Mouse (Mus musculus): ENCODE measurements around the gene Serpine3. TPM values are rescaled to one million over a fixed set of nuclear protein-coding genes. Genes with fewer than 3 reads are reported as not detected.
"Not testable (repeated sequence)": the region's sequence is repeated elsewhere in the genome, so short reads cannot be mapped to it uniquely, and the experiment has no call there.

Serpine3 gene
- polyA plus RNA-seq (2016; fragmentation: Nextera tagmentation; extraction: Ambion mirVana): not detected in 2 replicates

DNA sequence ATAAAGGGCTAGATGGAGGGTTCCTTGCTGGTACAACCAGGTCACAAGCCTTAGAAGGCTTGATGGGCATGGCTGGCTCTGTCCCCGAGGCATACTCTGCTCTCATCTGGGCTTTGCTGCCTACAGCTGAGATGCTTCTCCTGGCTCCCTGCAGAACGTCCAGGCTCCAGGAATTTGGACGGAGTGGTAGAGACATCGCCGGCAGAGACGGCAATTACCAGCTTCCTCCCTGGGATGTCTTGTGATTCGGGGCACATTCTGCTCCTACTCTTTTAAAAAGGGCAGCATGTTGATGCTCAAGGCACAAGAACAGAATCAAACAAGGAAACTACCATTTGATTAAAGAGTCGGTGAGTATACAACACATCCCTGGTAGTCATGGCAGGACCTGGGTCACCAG is at the start of gene Serpine3:
Gene Serpine3 (plus strand): TSS at position 301 of the 400 bp plus-strand sequence.
- Histone ChIP-seq H3K27ac (replicated peaks) (no peak within 1 kb of the TSS), H3K4me3 (no peak within 1 kb of the TSS), H3K27me3 (replicated peaks; ENCODE audit: low read depth, poor library complexity, severe bottlenecking) (no peaks in the 10 kb centered on the region), H3K4me1 (peaks cover 2% of the 10 kb centered on the region; the same call in 1 of the 2 replicates), H3K36me3 (replicated peaks) (no peaks in the 10 kb centered on the region), H3K9me3 (no peaks in the 10 kb centered on the region)
- DNase-seq (ENCODE audit: low spot score): no peak
- 79% methylated on average over 8 of the region's 8 CpGs for WGBS

- 73% methylated on average over 3 of the region's 3 CpGs for WGBS
- Histone ChIP-seq H3K27ac (replicated peaks) (no peak overlapping the region), H3K36me3 (replicated peaks) (no peaks in the 10 kb centered on the region), H3K4me3 (no peak overlapping the region), H3K9me3 (no peaks in the 10 kb centered on the region), H3K27me3 (replicated peaks; ENCODE audit: low read depth, poor library complexity, severe bottlenecking) (no peaks in the 10 kb centered on the region), H3K4me1 (peaks cover 10% of the 10 kb centered on the region; the same call in 1 of the 2 replicates)
- DNase-seq (ENCODE audit: low spot score): no peak
Measured at GRCm38 (mm10) chr14:62622393-62622792, 41.1 kb upstream of the Serpine3 start.

DNA sequence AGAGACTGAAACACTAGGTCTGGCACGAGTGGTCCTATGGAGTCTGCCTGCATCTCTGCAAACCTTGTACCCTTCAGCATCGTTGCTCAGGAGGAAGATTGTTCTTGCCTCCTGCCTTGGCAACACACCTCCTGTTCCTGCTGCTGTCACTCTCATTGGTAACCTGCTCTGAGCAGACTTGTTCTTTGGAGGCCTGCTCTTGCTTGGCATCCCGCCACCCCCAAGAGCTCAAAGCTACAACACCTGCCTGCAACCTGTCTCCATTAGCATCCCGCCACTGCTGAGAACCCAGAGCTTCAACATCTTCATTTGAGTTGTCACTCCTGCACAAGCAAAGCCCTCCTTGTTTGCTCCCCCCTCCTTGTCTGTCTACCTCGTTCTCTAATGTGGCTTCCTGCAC is 35.5 kb upstream of the Serpine3 start:
- DNase-seq (ENCODE audit: low spot score): no peak
- Histone ChIP-seq H3K27ac (replicated peaks) (no peak overlapping the region), H3K4me1 (peaks cover 6% of the 10 kb centered on the region; the same call in 1 of the 2 replicates), H3K4me3 (no peak overlapping the region), H3K36me3 (replicated peaks) (no peaks in the 10 kb centered on the region), H3K9me3 (no peaks in the 10 kb centered on the region), H3K27me3 (replicated peaks; ENCODE audit: low read depth, poor library complexity, severe bottlenecking) (no peaks in the 10 kb centered on the region)
- 86% methylated on average over 5 of the region's 5 CpGs for WGBS

- WGBS: 36% methylated on average over 9 of the region's 9 CpGs
Measured at GRCm38 (mm10) chr14:62637436-62638344, 25.8 kb upstream of the Serpine3 start.

DNA sequence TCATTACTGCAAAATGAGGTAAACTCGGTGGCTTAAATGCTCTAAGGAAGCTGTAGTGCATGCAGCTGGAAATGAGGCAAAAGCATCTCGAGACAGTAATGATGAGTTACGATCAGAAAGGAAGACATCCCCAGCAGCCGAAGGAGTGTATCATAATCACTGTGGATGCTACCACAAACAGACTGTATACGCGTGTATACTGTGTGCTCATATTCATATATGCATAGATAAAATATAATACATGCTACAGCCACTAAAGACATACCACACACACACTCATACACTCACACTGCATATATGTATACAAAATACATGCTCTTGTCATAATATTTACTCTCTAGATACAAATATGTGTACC is 25.1 kb upstream of the Serpine3 start:
- Histone ChIP-seq H3K9me3 (no peaks in the 10 kb centered on the region), H3K4me1 (peaks cover 9% of the 10 kb centered on the region; the same call in 1 of the 2 replicates), H3K36me3 (replicated peaks) (no peaks in the 10 kb centered on the region), H3K27me3 (replicated peaks; ENCODE audit: low read depth, poor library complexity, severe bottlenecking) (no peaks in the 10 kb centered on the region), H3K27ac (replicated peaks) (no peak overlapping the region), H3K4me3 (no peak overlapping the region)
- no peak for DNase-seq (ENCODE audit: low spot score)
- 63% methylated on average over 6 of the region's 6 CpGs for WGBS

More at GRCm38 (mm10) chr14:62637436-62638344, 25.8 kb upstream of the Serpine3 start:
- no peak overlapping the region for H3K27ac ChIP-seq (replicated peaks)
- H3K4me3 ChIP-seq: no peak overlapping the region
- H3K36me3 ChIP-seq (replicated peaks): no peaks in the 10 kb centered on the region
- no peaks in the 10 kb centered on the region for H3K9me3 ChIP-seq
- no peaks in the 10 kb centered on the region for H3K27me3 ChIP-seq (replicated peaks; ENCODE audit: low read depth, poor library complexity, severe bottlenecking)
- peaks cover 9% of the 10 kb centered on the region; the same call in 1 of the 2 replicates for H3K4me1 ChIP-seq
- DNase-seq (ENCODE audit: low spot score): no peak

DNA sequence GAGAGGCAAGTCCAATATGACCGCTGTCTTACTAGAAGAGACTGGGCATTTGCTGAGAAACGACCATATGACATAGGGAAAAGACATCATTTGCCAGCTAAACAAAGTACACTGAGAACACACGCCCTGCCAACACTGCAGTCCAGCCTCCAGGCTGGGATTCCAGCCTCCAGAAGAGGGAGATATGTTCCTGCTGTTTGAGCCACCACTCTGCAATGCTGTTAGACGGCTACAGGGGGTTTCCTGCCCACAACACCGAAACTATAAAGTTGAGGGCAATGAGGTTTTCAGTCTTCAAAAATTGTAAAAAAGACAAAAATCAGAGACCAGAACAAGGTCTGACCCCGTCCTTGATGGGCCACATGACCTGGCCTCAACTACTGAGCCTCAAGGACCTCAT is 24.4 kb upstream of the Serpine3 start:
- Histone ChIP-seq H3K9me3 (no peaks in the 10 kb centered on the region), H3K36me3 (replicated peaks) (no peaks in the 10 kb centered on the region), H3K4me1 (peaks cover 9% of the 10 kb centered on the region; the same call in 1 of the 2 replicates), H3K4me3 (no peak overlapping the region), H3K27me3 (replicated peaks; ENCODE audit: low read depth, poor library complexity, severe bottlenecking) (no peaks in the 10 kb centered on the region), H3K27ac (replicated peaks) (no peak overlapping the region)
- DNase-seq (ENCODE audit: low spot score): no peak
- WGBS: 74% methylated on average over 6 of the region's 6 CpGs

- H3K4me1 ChIP-seq: peaks cover 9% of the 10 kb centered on the region; the same call in 1 of the 2 replicates
- H3K36me3 ChIP-seq (replicated peaks): no peaks in the 10 kb centered on the region
- no peaks in the 10 kb centered on the region for H3K27me3 ChIP-seq (replicated peaks; ENCODE audit: low read depth, poor library complexity, severe bottlenecking)
- DNase-seq (ENCODE audit: low spot score): no peak
- H3K9me3 ChIP-seq: no peaks in the 10 kb centered on the region
- no peak overlapping the region for H3K4me3 ChIP-seq
- H3K27ac ChIP-seq (replicated peaks): no peak overlapping the region
- WGBS: 87% methylated on average over 5 of the region's 5 CpGs
Measured at GRCm38 (mm10) chr14:62639551-62639950, 23.9 kb upstream of the Serpine3 start.

- H3K9me3 ChIP-seq: no peaks in the 10 kb centered on the region
- no peak overlapping the region for H3K27ac ChIP-seq (replicated peaks)
- H3K4me1 ChIP-seq: peaks cover 9% of the 10 kb centered on the region; the same call in 1 of the 2 replicates
- no peaks in the 10 kb centered on the region for H3K36me3 ChIP-seq (replicated peaks)
- DNase-seq (ENCODE audit: low spot score): no peak
- no peaks in the 10 kb centered on the region for H3K27me3 ChIP-seq (replicated peaks; ENCODE audit: low read depth, poor library complexity, severe bottlenecking)
- no peak overlapping the region for H3K4me3 ChIP-seq
- WGBS: 74% methylated on average over 4 of the region's 4 CpGs
Measured at GRCm38 (mm10) chr14:62640396-62640795, 23.1 kb upstream of the Serpine3 start.

DNA sequence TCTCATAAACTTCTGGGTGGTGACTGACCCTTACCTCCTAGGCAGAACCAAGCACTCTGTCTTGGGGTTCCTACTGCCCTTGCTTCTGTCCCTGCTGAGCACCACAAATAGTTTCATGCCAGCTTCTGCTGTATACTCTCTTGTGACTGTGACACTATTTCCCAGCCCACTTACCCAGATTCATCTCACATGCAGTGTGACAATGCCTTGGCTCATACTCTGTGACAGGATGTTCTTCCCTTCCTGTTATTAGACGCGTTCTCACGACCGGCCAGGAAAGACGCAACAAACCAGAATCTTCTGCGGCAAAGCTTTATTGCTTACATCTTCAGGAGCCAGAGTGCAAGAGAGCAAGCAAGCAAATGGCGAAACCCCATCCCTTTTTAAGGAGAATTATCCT is 21.1 kb upstream of the Serpine3 start:
- H3K27me3 ChIP-seq (replicated peaks; ENCODE audit: low read depth, poor library complexity, severe bottlenecking); H3K4me1 ChIP-seq; H3K4me3 ChIP-seq; H3K9me3 ChIP-seq; H3K27ac ChIP-seq (replicated peaks); H3K36me3 ChIP-seq (replicated peaks); DNase-seq (ENCODE audit: low spot score): not testable (repeated sequence)
- WGBS: 84% methylated on average over 6 of the region's 7 CpGs

GRCm38 (mm10) chr14:62648405-62648804 is 15.1 kb upstream of the Serpine3 start:
- H3K4me3 ChIP-seq: no peak overlapping the region
- H3K27ac ChIP-seq (replicated peaks): no peak overlapping the region
- 88% methylated on average over 6 of the region's 6 CpGs for WGBS
- H3K9me3 ChIP-seq: no peaks in the 10 kb centered on the region
- no peak for DNase-seq (ENCODE audit: low spot score)
- no peaks in the 10 kb centered on the region; the same call in 1 of the 2 replicates for H3K4me1 ChIP-seq
- H3K27me3 ChIP-seq (replicated peaks; ENCODE audit: low read depth, poor library complexity, severe bottlenecking): no peaks in the 10 kb centered on the region
- no peaks in the 10 kb centered on the region for H3K36me3 ChIP-seq (replicated peaks)

DNA sequence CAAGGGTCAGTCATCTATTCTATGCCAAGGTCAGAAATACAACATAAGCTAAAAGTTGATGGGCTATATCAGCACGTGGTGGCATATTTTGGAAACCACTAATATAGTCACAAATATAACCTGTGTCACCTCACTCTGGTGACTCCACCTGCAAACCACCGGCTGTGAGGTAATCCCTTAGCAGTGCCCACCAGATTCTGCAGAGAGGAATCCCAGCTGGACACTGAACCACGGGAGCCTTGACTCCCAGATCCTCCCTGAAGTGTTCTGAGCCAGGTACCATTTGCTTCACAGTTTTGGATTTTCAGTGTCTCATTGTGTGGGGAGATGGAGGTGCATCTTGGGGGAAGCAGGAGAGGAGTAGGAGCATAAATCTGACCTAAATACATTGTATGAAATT is 13.1 kb upstream of the Serpine3 start:
- Histone ChIP-seq H3K4me1 (no peaks in the 10 kb centered on the region; the same call in 1 of the 2 replicates), H3K36me3 (replicated peaks) (no peaks in the 10 kb centered on the region), H3K9me3 (no peaks in the 10 kb centered on the region), H3K27ac (replicated peaks) (no peak overlapping the region), H3K27me3 (replicated peaks; ENCODE audit: low read depth, poor library complexity, severe bottlenecking) (no peaks in the 10 kb centered on the region), H3K4me3 (no peak overlapping the region)
- DNase-seq (ENCODE audit: low spot score): no peak
- 73% methylated on average over 3 of the region's 3 CpGs for WGBS

DNA sequence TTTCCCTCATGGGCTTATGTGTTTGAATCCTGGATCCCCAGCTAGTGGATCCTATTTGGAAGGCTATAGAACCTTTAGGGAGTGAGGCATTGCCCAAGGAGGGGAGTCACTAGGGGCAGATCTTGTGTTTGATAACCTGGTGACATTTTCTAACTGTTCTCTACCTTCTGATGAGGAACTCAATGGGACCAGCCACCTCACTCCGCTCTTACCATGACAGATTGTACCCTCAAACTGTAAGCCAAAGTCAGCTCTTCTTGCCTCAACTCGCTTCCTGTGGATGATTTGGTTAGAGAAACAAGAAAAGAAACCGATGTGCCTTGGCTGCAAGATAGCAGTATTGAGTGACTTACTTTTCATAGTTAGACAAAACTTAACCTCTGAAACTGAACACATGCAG is 11.7 kb upstream of the Serpine3 start:
- Histone ChIP-seq H3K4me1 (no peaks in the 10 kb centered on the region; the same call in 1 of the 2 replicates), H3K27me3 (replicated peaks; ENCODE audit: low read depth, poor library complexity, severe bottlenecking) (no peaks in the 10 kb centered on the region)
- WGBS: 90% methylated on average over 3 of the region's 3 CpGs

DNA sequence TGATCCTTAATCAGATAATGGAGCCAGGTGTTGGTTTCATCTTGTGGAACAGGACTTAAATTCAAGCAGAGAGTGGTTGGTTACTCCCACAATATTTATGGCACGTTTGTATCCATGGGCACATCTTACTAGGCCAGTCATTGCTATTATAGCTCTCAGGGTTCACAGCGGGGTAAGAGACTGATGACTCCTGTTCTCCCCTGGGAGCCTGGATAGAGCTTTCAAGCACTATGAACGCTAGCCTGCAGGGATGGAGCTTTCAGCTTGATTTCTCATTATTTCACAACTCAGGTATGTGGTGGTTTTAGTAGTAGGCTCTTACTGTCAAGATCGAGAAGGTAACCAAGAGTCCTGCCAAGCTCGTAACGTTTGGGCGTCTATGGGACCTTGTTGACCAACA is 7.5 kb upstream of the Serpine3 start:
- no peaks in the 10 kb centered on the region for H3K4me1 ChIP-seq
- no peak overlapping the region for H3K4me3 ChIP-seq
- H3K9me3 ChIP-seq: no peaks in the 10 kb centered on the region
- WGBS: 84% methylated on average over 7 of the region's 7 CpGs
- no peaks in the 10 kb centered on the region for H3K36me3 ChIP-seq (replicated peaks)
- DNase-seq (ENCODE audit: low spot score): no peak
- H3K27ac ChIP-seq (replicated peaks): no peak overlapping the region
- H3K27me3 ChIP-seq (replicated peaks; ENCODE audit: low read depth, poor library complexity, severe bottlenecking): no peaks in the 10 kb centered on the region

More for the DNA sequence above, 11.7 kb upstream of the Serpine3 start:
- DNase-seq (ENCODE audit: low spot score): no peak
- no peak overlapping the region for H3K27ac ChIP-seq (replicated peaks)
- no peak overlapping the region for H3K4me3 ChIP-seq
- no peaks in the 10 kb centered on the region for H3K9me3 ChIP-seq
- H3K36me3 ChIP-seq (replicated peaks): no peaks in the 10 kb centered on the region
